Mouse (Mus musculus): ENCODE data around the gene Lhpp.

Lhpp gene

DNA sequence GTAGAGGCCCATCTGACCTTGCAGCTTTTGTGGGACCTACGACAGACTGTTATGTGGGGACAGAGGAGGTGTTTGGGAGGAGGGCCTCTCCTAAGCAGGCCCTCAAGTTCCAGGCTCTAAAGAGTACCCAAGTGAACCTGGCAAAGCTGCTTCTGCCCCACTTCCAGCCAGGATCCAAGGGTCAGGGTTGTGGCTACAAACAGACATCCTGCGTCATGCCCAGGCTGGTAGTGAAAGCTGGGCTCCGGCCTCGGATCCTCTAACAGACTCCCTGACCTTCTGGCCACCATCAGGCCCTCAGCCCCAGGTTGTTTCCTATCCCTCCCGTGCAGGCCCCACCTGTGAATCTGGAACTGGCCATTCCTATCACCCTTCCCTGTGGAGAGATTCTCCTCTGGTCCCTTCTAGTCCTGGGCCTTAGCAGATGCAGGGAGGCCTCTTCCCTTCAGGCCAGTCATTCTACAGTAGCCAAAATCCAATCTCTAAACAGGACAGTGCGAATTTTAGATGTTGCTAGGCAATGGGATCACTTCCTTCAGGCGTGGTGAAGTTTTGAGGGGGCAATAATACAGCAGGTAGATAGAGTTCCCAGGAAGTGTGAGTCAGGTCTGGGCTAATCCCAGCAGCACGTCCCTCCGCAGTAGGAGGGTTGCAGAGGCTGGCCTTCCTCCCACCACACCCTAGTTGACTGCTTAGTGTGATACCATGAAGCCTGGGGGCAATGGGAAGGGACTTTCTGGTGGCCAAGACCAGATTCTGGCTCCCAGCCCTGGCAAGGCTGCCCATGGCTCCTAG is 93.3 kb downstream of the Lhpp start:
- intact Hi-C loops (cut with DNase I), result no loop called here

DNA sequence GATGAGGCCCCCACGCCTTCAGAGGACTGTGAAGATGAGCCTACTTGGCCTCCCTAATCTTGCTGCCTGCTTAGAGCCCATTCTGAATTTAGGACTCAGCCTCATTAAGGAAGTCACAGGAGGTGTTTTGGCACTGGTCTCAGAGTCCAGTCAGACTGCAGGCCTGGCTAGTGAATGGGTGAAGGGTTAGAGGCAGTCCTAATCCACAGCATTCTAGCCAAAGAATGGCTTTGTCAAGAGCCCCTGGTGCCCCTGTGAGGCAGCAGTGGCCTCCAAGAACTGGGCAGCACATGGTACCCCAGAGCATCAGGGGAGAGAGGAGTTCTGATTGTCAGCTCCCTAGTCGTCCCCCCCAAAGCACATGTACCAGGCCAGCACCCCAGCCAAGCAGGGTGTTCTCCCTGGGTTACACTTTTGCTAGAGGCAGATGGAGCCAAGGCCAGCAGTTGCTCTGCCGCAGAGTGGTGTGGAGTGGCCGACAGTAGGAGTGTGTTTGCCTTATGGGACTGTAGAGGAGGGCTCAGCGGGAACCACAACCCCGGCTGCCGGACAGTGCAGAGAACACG is 94.0 kb downstream of the Lhpp start:
- intact Hi-C loops (cut with DNase I), result no loop called here

DNA sequence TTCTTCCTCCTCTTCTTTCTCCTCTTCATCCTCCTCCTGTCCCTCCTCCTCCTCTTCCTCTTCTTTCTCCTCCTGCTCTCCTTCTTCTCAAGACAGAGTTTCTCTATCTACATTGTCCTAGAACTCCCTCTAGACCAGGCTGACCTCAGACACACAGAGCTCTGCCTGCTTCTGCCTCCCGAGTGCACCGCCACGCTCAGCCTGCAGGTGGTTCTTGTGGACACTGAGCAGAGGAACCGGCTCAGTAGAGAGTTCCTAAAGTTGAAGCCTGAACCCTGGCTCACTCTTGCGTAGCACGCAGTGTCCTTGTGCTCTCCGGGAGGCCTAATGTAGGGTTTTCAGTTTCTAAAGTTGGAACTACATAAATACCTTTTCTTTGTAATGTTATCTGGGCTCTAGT is 94.7 kb downstream of the Lhpp start:
- intact Hi-C loops (cut with DNase I), result no loop called here

DNA sequence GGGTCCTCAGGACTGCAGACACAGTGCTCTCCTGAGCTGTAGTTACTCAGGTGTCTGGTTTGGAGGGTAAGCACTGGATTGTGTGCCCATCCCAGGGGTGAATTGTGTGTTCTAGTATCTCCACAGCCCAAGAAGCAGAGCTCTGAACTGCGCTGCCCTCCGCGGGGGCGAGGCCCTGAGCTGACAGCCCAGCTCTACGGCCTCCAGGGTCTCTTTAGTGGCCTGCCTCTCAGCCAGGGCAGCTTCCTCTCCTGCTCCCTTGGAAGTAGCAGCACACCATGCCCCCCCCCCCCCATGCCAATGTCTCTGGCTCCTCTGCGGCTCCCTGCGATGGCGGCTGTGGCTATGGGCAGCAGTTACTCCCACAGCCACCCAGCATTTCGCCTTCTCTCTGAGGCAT is 101.1 kb downstream of the Lhpp start:
- intact Hi-C loops (cut with DNase I), result no loop called here

DNA sequence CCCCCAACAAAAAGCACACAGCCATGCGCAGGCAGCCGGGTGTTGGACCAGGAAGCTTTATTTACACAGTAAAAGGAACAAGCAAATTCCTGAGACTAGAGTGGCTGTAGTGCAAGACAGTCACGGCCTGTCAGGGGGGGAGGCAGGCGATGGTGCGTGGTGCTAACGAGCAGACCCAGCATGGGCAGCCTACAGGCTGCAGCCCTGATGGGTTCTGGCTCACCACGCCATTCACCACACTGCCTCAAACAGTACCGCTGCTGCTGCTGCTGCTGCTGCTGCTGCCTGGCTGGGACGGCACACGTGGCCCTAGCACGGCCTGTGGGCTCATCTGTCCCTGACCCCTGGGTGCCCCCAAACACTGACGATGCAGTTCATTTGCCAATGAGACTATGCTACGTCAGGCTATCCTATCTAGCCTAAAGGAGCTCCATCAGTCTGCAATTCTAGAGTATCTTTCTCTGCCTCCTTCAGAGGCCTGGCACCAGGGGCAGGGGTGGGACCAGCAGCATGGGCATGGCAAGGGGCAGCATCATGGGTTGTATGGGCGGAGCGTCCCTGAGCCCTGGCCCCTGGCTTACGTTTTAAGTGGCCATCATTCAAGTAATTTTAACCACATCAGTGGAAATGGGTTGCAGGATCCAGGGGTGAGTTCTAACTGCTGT is 101.7 kb downstream of the Lhpp start:
- intact Hi-C loops (cut with DNase I), result no loop called here

DNA sequence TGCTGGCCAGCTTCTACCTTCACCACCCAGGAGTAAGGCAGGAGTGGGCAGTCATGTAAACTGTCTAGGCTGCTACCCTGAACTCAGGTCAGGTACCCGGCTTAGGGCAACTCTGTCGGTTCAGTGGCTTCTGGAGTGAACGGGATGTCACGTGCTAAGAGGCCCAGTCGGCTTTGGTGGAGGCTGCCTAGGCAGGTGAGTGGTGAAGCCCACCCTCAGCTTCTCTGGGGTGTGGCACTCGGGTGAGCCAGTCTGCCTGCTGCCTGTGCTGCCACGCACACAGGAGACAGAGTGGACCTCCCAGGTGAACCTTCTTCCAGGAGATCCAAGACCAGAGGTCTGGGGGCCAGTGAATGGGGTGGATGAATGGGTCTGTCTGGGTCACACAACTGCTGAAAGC is 102.5 kb downstream of the Lhpp start:
- intact Hi-C loops (cut with DNase I), result no loop called here

DNA sequence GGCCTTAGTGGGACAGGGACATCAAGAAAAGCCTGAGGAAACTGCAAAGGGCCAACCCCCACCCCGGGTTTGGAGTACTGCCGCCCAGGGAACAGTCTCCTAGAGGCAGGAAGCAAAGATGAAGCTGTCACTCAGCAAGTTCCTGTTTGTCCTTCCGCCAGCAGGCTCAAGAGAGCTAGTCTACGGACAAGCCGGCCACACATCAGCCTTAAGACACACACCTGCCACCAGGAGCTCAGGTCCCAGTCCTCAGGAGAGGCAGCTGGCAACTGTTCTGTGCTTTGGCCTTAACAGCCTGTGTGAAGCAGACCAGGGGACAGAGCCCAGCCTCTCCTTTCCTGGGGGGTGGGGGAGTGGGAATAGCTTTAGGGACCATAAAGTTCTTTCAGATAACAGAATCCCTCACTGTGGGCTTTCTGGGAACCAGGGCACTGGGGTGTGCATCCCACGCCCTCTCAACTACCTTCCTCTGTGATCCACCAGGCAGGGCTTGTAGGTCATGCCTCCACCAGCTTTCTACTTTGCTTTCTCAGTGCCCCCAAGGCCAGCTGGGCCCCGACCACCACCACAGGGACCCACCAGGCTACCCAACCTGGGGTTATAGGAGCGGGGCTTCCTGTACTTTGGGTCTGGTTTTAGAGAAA is 103.2 kb downstream of the Lhpp start:
- intact Hi-C loops (cut with DNase I), result no loop called here

DNA sequence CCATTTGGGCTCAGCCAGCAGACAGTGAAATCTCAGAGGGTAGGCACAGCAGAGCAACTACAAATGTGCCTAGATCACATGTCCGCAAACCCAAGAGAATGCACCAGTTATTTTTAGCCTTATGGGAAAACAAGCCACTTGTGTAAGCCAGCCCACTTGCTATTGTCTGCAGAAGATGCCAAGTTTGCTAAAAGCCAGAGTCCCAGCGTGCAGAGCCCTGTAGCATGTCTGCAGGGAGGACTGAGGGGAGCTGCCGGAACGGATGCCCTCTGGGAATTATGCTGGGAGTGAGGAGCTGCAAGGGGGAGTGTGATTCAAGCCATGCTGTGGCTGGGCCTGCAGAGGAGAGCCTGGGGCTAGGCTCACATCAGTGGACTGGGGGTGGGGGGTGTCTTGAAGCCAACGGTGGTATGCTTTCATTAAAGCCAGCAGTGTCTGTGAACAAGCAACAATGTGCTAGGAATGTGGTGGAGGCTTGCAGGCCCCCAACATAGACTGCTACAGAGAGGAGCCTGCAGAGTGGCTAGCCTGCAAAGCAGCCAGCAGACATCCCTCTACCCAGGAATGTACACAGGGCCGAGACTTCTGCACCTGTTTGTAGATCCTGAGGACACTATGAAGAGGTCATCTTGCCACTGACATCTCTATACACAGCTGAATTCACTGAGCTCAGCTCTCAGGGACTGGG is 103.9 kb downstream of the Lhpp start:
- intact Hi-C loops (cut with DNase I), result no loop called here

DNA sequence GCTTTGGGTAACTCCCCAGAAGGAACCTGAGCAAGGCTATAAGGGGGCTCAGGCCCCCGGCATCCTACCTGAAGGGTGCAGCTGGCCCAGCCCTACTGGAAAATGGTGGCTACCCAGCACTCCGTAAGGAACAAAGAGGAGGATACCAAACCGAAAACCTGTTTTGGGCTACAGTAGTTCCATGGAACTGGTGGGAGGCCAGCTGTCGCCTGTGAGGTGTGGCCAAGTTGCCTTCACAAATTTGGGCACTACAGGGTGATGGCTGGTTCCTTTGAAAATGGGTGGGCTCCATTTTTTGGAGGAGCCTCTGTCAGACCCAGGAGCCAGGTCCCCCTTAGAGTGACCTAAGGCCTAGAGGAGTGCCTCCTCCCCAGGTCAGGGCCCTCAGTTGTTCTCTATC is 104.8 kb downstream of the Lhpp start:
- intact Hi-C loops (cut with DNase I), result loop anchor here (5.0 kb wide), 1 partner anchor 97 kb away; the partner anchor contains the start of gene Fam53b

DNA sequence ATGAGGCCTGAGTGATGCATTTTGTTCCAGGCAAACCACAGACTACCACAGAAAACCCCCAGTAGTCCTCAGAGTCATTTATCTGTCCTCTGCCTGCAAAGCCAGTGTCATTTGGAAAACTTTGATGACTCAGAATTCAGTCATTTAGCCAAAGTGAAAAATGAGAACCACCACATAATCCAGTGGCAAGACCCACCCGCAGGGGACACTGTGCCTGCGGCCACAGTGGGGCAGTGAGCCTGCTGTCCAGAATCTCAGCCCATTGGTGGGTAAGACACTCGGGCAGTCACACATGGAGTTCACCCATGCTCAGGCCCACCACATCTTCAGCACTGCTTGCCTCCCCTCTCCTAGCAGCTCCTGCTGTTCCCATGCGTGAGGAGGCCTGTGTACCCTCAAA is 109.1 kb downstream of the Lhpp start:
- intact Hi-C loops (cut with DNase I), result loop anchor here (5.0 kb wide), 1 partner anchor 93 kb away; the partner anchor contains the start of gene Fam53b

DNA sequence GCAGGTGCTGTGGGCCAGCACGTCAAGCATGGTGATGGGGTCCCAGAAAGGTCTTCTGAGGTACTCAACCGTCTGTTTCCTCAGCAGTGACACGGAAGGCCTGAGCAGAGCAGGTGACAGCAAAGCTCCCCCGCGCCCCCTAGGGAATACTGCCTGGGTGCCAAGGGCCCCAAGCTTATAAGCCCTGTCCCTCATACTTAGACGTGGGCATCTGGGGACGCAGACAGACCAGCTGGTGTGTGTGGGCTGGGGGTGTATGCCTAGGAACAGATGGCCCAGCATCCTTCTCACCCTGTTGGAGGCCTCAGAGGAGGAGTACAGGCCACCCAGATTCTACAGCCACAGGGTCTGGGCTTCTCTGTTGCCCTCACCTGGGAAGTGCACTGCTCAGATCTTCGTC is 110.1 kb downstream of the Lhpp start:
- intact Hi-C loops (cut with DNase I), result no loop called here

DNA sequence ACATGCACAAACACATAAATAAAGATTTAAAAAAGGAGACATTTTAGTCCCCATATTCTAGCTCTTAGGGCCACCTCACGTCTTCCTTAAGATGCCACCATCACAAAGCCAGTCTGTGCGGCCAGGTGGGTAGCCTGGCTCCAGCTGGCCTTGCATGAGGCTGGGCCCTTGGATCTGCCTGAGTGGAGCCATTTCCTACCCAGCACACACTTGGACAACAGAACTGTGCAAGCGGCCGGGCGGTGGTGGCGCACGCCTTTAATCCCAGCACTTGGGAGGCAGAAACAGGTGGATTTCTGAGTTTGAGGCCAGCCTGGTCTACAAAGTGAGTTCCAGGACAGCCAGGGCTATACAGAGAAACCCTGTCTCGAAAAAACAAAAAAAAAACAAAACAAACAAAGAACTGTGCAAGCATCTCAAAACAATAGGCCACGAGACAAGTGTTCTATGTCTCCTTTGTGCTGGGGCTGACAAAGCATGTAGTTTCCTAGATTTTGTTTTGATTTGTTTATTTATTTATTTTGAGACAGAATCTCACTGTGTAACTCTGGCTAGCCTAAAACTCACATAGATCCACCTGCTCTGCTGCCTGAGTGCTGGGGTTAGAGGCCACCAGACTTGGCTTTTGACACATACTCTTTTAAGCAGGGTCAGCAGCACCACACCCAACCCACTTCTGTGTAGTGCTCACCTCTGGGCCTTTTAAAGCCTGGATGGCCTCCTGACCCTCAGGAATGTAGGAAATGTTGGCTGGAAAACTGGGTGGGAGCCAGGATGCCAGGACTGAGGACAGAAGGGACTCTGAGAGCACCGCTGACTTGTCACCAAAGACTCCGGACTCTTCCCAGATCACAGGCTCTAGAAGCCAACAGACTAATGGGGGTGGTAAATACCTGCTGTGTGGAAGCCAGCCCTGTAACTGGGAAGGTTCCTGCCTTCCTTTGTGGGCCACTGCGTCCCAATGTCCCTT is 112.2 kb downstream of the Lhpp start:
- intact Hi-C loops (cut with DNase I), result no loop called here

DNA sequence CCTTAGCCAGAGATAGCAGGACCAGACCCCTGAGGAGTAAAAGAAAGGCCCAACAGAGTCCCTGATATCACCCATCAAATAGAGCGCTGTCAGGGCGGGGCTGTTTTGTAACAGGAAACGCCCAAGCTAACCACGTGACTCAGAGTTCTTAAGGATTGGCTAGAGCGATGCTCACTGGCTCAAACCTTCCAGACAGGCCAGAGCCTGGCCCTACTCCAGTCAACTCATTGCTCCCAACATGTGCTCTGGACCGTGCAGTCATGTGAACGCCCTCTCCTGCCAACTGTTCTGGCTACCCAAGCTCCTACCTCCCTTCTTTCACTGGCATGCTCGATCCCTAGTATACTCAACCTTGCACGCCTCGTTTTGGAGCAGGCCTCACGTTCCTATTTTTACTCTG is 113.5 kb downstream of the Lhpp start:
- intact Hi-C loops (cut with DNase I), result no loop called here

DNA sequence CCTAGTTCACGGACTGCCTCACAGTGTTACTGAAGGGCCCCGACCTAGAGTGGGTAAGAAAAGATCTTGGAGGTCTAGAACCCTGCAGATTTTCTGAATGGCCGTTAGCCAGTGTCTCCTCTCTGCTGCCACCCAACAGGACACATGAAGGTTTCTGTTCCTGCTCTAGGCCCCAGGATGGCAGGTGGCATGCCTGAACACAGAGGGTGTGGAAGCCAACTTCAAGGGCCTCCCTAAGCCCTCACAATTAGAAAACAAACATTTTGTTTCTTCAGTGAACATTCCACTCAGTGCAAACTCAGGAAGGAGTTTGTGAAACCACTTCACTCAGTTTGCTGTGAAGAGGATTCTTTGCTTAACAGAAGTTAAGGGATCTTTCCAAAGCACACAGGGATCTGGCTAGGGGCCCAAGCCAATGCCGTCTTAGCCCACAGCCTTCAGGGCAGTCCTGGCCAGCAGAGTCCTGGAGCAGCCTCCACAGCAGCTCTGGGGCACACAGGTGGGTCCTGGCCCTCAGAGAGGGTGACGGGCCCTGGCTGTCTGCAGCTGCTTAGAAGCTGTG is 114.1 kb downstream of the Lhpp start:
- intact Hi-C loops (cut with DNase I), result no loop called here

DNA sequence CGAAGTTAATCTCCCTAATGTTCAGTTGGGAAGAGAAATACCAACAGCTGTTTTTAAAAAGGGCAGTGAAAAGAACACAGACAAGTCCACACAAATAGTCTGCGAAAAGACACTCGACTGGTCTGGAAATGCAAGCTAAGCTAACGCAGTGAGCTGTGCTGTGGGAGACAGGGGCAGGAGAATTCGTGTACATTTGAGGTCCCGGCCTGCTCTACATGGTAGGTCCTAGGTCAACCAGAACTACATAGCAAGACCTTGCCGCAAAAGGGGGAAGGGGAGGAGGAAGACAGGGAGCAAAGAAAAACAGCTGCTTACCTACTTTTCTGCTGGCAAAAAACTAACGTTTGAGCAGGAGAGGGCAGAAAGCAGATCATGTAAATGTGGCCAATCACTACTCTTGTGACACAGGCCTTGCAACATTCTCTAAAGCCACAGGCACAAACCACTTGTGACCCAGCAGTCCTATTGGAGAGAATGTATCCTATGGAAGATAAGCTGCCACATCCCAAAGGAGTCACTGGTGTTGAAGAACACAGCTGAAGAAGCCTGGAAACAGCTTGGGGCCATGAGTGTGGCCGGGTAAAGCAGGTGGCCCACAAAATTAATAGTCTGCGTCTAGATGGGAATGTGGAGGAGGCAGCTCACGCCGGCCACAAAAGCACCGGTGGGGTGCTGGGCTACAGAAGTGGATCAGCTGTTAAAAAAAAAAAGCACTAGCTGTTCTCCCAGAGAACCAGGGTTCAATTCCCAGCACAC is 115.8 kb downstream of the Lhpp start:
- intact Hi-C loops (cut with DNase I), result no loop called here

DNA sequence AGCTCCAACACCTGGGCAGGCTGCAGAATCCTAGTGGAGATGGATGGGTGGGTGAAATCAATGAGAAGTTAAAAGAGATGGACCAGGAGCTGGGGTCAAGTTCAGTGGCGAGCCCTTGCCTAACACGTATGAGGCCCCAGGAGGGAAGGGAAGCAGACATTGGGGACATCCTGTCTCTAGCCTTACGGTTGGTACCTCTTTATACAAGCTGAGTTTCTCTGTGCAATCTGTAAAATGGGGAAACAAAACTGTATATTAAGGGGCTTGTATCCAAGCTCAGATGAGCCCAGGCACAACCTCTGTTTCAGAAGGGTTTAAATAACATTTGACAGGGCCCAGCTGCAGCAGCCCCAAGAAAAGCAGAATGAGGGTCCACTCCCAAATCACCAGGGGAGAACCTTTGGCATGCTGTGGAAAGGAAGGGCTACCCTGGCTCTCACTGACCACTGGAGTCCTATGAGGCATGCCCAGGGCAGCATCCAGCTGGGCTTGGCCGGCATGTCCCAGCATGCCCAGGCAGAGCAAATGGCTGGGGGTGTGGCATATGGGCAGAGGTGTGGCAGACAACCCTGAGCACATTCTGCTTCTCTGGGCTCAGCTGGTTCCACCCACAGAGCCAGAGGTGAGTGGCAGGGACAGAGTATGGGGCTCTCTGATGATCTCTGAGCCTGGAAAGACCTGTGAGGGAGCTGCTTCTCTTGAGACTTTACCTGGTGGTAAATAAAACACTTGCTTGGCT is 118.8 kb downstream of the Lhpp start:
- intact Hi-C loops (cut with DNase I), result no loop called here

DNA sequence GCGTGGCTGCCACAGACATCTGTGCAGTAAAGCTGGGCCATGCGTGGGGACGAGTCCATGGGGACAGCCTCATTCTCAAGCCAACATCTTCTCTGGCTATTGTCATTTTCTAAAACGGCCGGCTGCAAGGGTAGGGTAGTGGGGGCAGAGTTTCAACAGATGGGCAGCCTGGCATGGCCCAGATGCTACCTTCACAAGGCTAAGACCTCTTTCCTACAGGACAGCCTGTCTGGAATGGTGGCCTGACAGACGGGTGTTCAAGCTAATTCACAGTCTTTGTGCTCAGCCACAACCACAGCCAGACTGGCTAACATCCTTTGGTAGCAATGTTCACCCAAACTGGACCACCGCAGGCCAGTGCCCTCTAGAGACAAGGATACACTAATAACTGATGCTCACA is 120.1 kb downstream of the Lhpp start:
- intact Hi-C loops (cut with DNase I), result no loop called here

DNA sequence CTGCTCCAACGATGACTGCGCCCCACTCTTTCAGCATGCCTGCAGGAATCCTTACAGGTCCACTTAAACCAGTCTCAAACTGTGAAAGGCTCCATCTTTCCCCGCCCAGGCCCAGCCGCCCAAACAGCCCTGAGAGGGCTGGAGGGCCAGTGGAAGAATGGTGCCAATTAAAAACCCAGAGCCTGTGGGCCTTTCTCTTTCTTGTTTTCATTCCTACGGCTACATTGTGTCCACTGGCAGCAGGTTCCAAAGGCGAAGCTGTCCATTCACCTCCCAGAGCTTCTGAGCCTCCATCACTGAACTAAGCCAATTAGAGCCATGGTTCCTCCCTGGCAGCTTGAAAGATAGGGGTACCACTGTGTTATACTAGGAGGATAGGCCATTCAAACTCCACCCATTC is 121.1 kb downstream of the Lhpp start:
- intact Hi-C loops (cut with DNase I), result no loop called here
